Mouse (Mus musculus): Measurements from ENCODE around the gene Fmnl2. TPM values are rescaled to one million over a fixed set of nuclear protein-coding genes. Genes with fewer than 3 reads are reported as not detected.

Gene Fmnl2
- polyA plus RNA-seq, 1 experiment from 2014 or later = 16.8 TPM

DNA sequence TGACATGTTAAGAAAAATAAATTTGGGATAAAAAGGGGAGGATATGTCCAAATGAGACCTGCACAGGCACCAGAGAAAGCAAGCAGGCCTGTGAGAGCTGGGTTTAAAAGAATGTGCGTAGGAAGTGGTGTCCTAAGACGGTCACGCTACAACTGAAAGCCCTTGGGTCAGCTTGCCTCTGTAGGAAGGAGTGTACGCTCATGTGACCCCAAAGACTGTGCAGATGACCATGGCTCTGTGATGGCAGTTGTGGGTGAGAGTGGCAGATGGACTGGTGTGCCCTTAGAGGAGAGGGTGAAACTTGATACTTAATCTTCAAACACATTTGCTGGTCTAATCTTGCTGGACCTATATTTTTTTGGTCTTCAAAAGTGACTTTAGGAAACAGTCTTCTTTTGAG, 92.6 kb downstream of the Fmnl2 start:
- WGBS = 80% methylated on average over 4 of the region's 4 CpGs
- Histone ChIP-seq H3K4me1 (ENCODE audit: control insufficient read depth, insufficient read depth, low read length) (peaks cover 7% of the 10 kb centered on the region; the same call in 1 of the 2 replicates), H3K27me3 (ENCODE audit: control insufficient read depth, insufficient read depth, low read length) (no peaks in the 10 kb centered on the region), H3K9ac (replicated peaks; ENCODE audit: low read depth, low read length) (no peak overlapping the region), H3K4me3 (ENCODE audit: low read depth, low read length) (no peak overlapping the region), H3K27ac (ENCODE audit: low read depth, low read length) (no peak overlapping the region), H3K36me3 (ENCODE audit: control insufficient read depth, insufficient read depth, low read length) (no peaks in the 10 kb centered on the region), H3K4me2 (ENCODE audit: low read depth, low read length) (no peak overlapping the region), H3K9me3 (ENCODE audit: control insufficient read depth, low read length) (no peaks in the 10 kb centered on the region)
- no peak for ATAC-seq (ENCODE audit: low read depth)

DNA sequence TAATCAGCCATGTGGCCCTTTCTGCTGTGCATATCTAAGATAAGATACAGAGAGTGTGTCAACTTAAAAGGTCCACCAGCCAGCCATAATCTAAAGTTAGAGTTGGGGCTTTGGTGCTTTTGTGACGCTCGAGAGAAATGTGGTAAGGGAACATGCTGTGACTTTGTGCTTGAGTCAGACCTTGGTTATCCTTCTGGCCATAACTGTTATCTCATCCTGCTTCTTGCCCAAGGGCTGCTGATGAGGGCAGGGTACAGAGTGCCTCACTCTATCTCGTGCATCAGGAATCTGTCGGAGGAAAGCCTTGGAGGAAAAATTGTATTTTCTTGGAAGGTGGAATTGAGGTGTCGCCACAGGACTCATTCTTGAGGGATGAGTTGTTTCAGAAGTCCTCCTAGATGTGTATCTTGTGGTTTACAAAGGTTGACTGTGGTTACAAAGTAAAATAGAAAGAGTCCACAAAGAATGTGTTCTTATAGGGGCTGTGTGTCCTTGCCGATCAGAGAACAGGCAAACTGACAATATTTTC, 94.6 kb downstream of the Fmnl2 start:
- Histone ChIP-seq H3K9me3 (ENCODE audit: control insufficient read depth, low read length) (no peaks in the 10 kb centered on the region), H3K4me3 (ENCODE audit: low read depth, low read length) (no peak overlapping the region), H3K36me3 (ENCODE audit: control insufficient read depth, insufficient read depth, low read length) (no peaks in the 10 kb centered on the region), H3K4me1 (ENCODE audit: control insufficient read depth, insufficient read depth, low read length) (no peaks in the 10 kb centered on the region), H3K27ac (ENCODE audit: low read depth, low read length) (no peak overlapping the region), H3K9ac (replicated peaks; ENCODE audit: low read depth, low read length) (no peak overlapping the region), H3K27me3 (ENCODE audit: control insufficient read depth, insufficient read depth, low read length) (no peaks in the 10 kb centered on the region), H3K4me2 (ENCODE audit: low read depth, low read length) (no peak overlapping the region)
- WGBS = 90% methylated on average over 6 of the region's 6 CpGs
- no peak for ATAC-seq (ENCODE audit: low read depth)

- Histone ChIP-seq H3K4me1 (ENCODE audit: control insufficient read depth, insufficient read depth, low read length) (peaks cover 25% of the 10 kb centered on the region), H3K4me2 (ENCODE audit: low read depth, low read length) (no peak overlapping the region), H3K36me3 (ENCODE audit: control insufficient read depth, insufficient read depth, low read length) (no peaks in the 10 kb centered on the region), H3K27me3 (ENCODE audit: control insufficient read depth, insufficient read depth, low read length) (no peaks in the 10 kb centered on the region), H3K4me3 (ENCODE audit: low read depth, low read length) (no peak overlapping the region), H3K9me3 (ENCODE audit: control insufficient read depth, low read length) (no peaks in the 10 kb centered on the region), H3K9ac (replicated peaks; ENCODE audit: low read depth, low read length) (no peak overlapping the region), H3K27ac (ENCODE audit: low read depth, low read length) (no peak overlapping the region)
- WGBS = 85% methylated on average over 8 of the region's 8 CpGs
- 0 out of 2 replicates have a peak, but pooled peaks have one; percentile 11 for ATAC-seq (ENCODE audit: low read depth)
Measured at GRCm38 (mm10) chr2:52955090-52955489, 97.4 kb downstream of the Fmnl2 start.

- 93% methylated on average over 10 of the region's 10 CpGs for WGBS
- H3K4me2 ChIP-seq (ENCODE audit: low read depth, low read length) = no peak overlapping the region
- no peak overlapping the region for H3K9ac ChIP-seq (replicated peaks; ENCODE audit: low read depth, low read length)
- H3K27ac ChIP-seq (ENCODE audit: low read depth, low read length) = no peak overlapping the region
- no peaks in the 10 kb centered on the region for H3K27me3 ChIP-seq (ENCODE audit: control insufficient read depth, insufficient read depth, low read length)
- no peaks in the 10 kb centered on the region for H3K36me3 ChIP-seq (ENCODE audit: control insufficient read depth, insufficient read depth, low read length)
- H3K4me3 ChIP-seq (ENCODE audit: low read depth, low read length) = no peak overlapping the region
- peaks cover 25% of the 10 kb centered on the region for H3K4me1 ChIP-seq (ENCODE audit: control insufficient read depth, insufficient read depth, low read length)
- ATAC-seq (ENCODE audit: low read depth) = no peak
- no peaks in the 10 kb centered on the region for H3K9me3 ChIP-seq (ENCODE audit: control insufficient read depth, low read length)
Measured at GRCm38 (mm10) chr2:52955831-52956230, 98.2 kb downstream of the Fmnl2 start.

GRCm38 (mm10) chr2:52957771-52958534, 100.3 kb downstream of the Fmnl2 start:
- Histone ChIP-seq H3K27me3 (ENCODE audit: control insufficient read depth, insufficient read depth, low read length) (no peaks in the 10 kb centered on the region), H3K27ac (ENCODE audit: low read depth, low read length) (peak overlapping the region; percentile 34; the same call in 1 of the 2 replicates), H3K4me2 (ENCODE audit: low read depth, low read length) (peak overlapping the region; percentile 35), H3K9me3 (ENCODE audit: control insufficient read depth, low read length) (no peaks in the 10 kb centered on the region), H3K36me3 (ENCODE audit: control insufficient read depth, insufficient read depth, low read length) (no peaks in the 10 kb centered on the region), H3K4me3 (ENCODE audit: low read depth, low read length) (no peak overlapping the region), H3K9ac (replicated peaks; ENCODE audit: low read depth, low read length) (no peak overlapping the region), H3K4me1 (ENCODE audit: control insufficient read depth, insufficient read depth, low read length) (peaks cover 27% of the 10 kb centered on the region)
- 0 out of 2 replicates have a peak, but pooled peaks have one; percentile 28 for ATAC-seq (ENCODE audit: low read depth)
- 29% methylated on average over 8 of the region's 8 CpGs for WGBS

GRCm38 (mm10) chr2:52958535-52959290, 101.1 kb downstream of the Fmnl2 start:
- H3K27ac ChIP-seq (ENCODE audit: low read depth, low read length) = peak overlapping the region; percentile 34; the same call in 1 of the 2 replicates
- peak overlapping the region; percentile 35 for H3K4me2 ChIP-seq (ENCODE audit: low read depth, low read length)
- ATAC-seq (ENCODE audit: low read depth) = peak; percentile 86
- no peaks in the 10 kb centered on the region for H3K36me3 ChIP-seq (ENCODE audit: control insufficient read depth, insufficient read depth, low read length)
- H3K9ac ChIP-seq (replicated peaks; ENCODE audit: low read depth, low read length) = no peak overlapping the region; the same call in 1 of the 2 replicates
- no peaks in the 10 kb centered on the region for H3K27me3 ChIP-seq (ENCODE audit: control insufficient read depth, insufficient read depth, low read length)
- 1% methylated on average over 15 of the region's 15 CpGs for WGBS
- peak overlapping the region; percentile 5; the same call in 1 of the 2 replicates for H3K4me3 ChIP-seq (ENCODE audit: low read depth, low read length)
- H3K9me3 ChIP-seq (ENCODE audit: control insufficient read depth, low read length) = no peaks in the 10 kb centered on the region
- peaks cover 31% of the 10 kb centered on the region for H3K4me1 ChIP-seq (ENCODE audit: control insufficient read depth, insufficient read depth, low read length)

- peak overlapping the region; percentile 5; the same call in 1 of the 2 replicates for H3K4me3 ChIP-seq (ENCODE audit: low read depth, low read length)
- peak overlapping the region; percentile 34; the same call in 1 of the 2 replicates for H3K27ac ChIP-seq (ENCODE audit: low read depth, low read length)
- peak overlapping the region; percentile 35 for H3K4me2 ChIP-seq (ENCODE audit: low read depth, low read length)
- ATAC-seq (ENCODE audit: low read depth) = 0 out of 2 replicates have a peak, but pooled peaks have one; percentile 35
- H3K36me3 ChIP-seq (ENCODE audit: control insufficient read depth, insufficient read depth, low read length) = no peaks in the 10 kb centered on the region
- no peaks in the 10 kb centered on the region for H3K9me3 ChIP-seq (ENCODE audit: control insufficient read depth, low read length)
- no peak overlapping the region; the same call in 1 of the 2 replicates for H3K9ac ChIP-seq (replicated peaks; ENCODE audit: low read depth, low read length)
- no peaks in the 10 kb centered on the region for H3K27me3 ChIP-seq (ENCODE audit: control insufficient read depth, insufficient read depth, low read length)
- peaks cover 32% of the 10 kb centered on the region for H3K4me1 ChIP-seq (ENCODE audit: control insufficient read depth, insufficient read depth, low read length)
Measured at GRCm38 (mm10) chr2:52959291-52959621, 101.6 kb downstream of the Fmnl2 start.

GRCm38 (mm10) chr2:52959982-52960381, 102.3 kb downstream of the Fmnl2 start:
- H3K27me3 ChIP-seq (ENCODE audit: control insufficient read depth, insufficient read depth, low read length) = no peaks in the 10 kb centered on the region
- no peak overlapping the region for H3K9ac ChIP-seq (replicated peaks; ENCODE audit: low read depth, low read length)
- H3K4me3 ChIP-seq (ENCODE audit: low read depth, low read length) = no peak overlapping the region
- H3K4me1 ChIP-seq (ENCODE audit: control insufficient read depth, insufficient read depth, low read length) = peaks cover 39% of the 10 kb centered on the region
- no peak overlapping the region for H3K4me2 ChIP-seq (ENCODE audit: low read depth, low read length)
- no peaks in the 10 kb centered on the region for H3K9me3 ChIP-seq (ENCODE audit: control insufficient read depth, low read length)
- 50% methylated on average over 3 of the region's 3 CpGs for WGBS
- no peak for ATAC-seq (ENCODE audit: low read depth)
- H3K36me3 ChIP-seq (ENCODE audit: control insufficient read depth, insufficient read depth, low read length) = no peaks in the 10 kb centered on the region
- H3K27ac ChIP-seq (ENCODE audit: low read depth, low read length) = no peak overlapping the region

DNA sequence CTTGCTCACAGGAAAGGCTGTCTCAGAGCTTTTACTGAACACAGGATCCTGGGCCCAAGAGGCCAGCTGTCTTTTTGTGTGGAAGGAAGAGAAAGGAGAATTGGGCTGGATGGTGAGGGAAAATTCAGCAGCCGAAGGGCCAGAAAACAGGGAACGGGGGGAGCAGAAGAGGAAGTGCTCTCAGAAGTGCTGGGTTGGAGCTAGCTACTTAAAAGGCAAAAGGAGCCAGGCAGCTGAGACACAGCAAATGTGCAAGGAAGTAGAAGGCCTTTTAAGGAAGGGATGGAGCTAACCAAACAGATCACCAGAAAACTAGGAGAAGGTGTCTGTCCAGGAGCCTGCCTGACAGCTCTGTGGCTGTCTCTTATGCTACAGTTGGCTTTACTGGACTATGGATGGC, 103.0 kb downstream of the Fmnl2 start:
- H3K4me1 ChIP-seq (ENCODE audit: control insufficient read depth, insufficient read depth, low read length) = peaks cover 40% of the 10 kb centered on the region
- no peak overlapping the region for H3K4me3 ChIP-seq (ENCODE audit: low read depth, low read length)
- H3K4me2 ChIP-seq (ENCODE audit: low read depth, low read length) = no peak overlapping the region
- H3K9me3 ChIP-seq (ENCODE audit: control insufficient read depth, low read length) = no peaks in the 10 kb centered on the region
- H3K27ac ChIP-seq (ENCODE audit: low read depth, low read length) = no peak overlapping the region
- H3K27me3 ChIP-seq (ENCODE audit: control insufficient read depth, insufficient read depth, low read length) = no peaks in the 10 kb centered on the region
- WGBS = 74% methylated on average over 2 of the region's 2 CpGs
- no peaks in the 10 kb centered on the region for H3K36me3 ChIP-seq (ENCODE audit: control insufficient read depth, insufficient read depth, low read length)
- no peak overlapping the region for H3K9ac ChIP-seq (replicated peaks; ENCODE audit: low read depth, low read length)
- no peak for ATAC-seq (ENCODE audit: low read depth)
